Mouse (Mus musculus): ENCODE results near the gene Prss35. TPM values are rescaled to one million over a fixed set of nuclear protein-coding genes. Genes with fewer than 3 reads are reported as not detected.

Gene Prss35
- 100 to 1,000 TPM in 1 of 2 experiments, 10 to 100 TPM in 1; 97.7 to 108 TPM for total RNA-seq (2021)
- long read RNA-seq, experiment 1, transcript Prss35-201 (2 exons, 3,444 nt): major isoform, 85 of 99 reads
- long read RNA-seq, experiment 1, partial matches to known transcripts: 10 of 99 reads
- long read RNA-seq, experiment 1, other reads (novel, unspliced or antisense): 4 of 99 reads
- long read RNA-seq, experiment 2, transcript Prss35-201 (2 exons, 3,444 nt): major isoform, 133 of 148 reads
- long read RNA-seq, experiment 2, partial matches to known transcripts: 3 of 148 reads
- long read RNA-seq, experiment 2, other reads (novel, unspliced or antisense): 12 of 148 reads

DNA sequence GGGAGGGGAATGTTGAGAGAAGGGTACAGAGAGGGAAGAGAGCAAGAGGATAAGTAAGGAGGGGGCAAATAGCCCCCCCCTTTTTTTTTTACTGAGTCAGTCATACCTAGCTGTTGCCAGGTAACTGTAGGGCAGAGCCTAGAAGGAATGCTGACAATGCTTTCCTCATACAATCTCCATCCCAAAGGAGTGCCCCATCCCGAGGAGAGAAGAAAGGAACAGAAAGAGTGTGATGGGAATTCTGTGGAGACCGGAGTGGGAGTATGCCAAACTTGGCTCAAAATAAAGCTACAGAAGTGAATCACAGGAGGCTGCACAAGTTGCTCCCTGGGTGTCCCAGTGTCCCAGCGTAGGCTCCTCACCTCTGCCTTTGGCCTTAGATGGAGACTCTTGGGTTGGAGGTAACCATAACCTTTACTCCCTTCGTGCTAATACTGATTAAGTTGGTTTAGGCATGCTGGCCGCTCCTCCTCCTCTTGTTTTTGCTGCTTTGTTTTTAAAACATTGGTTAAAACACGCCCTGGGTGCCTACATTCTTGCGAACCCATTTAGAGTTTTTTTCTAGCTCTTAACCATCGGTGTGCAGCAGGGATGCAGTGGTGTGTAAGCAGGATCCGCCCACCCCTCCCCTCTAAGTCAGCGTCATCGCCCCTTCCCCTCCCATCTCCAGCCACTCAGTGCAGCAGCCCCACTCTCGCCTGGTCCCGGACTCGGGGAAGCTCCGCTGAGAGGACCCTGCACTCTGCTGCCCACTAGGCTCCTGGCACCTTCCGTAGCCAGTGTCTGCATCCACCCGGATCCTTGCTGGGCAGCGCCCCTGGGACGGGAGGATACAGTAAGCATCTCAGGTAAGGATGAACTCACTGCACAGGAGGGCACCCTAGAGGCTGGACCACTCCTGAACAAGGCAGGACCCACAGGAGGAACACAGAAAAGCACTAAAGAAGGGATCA lies at the start of gene Prss35:
Gene Prss35, plus strand, starts transcription at position 691 of the 953 bp plus-strand sequence.
- DNase-seq (ENCODE audit: low spot score in 2 of 2): peak; percentile 19 to 23

- no peak for DNase-seq (ENCODE audit: low spot score in 2 of 2)
Observed at GRCm38 (mm10) chr9:86693935-86694334, 49.5 kb upstream of the Prss35 start.

DNA sequence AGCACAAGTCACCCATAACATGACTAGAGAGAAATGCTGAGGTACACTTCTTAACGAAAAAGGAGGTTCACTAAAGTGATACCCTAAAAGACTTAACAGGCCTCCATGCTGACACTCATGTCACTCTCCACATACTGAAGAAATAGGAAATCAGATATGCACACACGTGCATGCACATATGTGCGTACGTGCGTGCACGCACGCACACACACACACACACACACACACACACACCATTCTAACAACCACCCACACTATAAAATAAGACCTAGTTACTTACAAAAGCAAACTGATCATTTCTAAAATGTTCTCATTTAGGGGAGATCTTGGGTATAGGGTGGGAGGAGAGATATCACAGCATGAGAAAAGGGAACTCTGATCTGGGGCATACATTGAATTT lies 48.8 kb upstream of the Prss35 start:
- no peak for DNase-seq (ENCODE audit: low spot score in 2 of 2)

- DNase-seq (ENCODE audit: low spot score in 2 of 2): no peak
Observed at GRCm38 (mm10) chr9:86695199-86695817, 48.1 kb upstream of the Prss35 start.

DNA sequence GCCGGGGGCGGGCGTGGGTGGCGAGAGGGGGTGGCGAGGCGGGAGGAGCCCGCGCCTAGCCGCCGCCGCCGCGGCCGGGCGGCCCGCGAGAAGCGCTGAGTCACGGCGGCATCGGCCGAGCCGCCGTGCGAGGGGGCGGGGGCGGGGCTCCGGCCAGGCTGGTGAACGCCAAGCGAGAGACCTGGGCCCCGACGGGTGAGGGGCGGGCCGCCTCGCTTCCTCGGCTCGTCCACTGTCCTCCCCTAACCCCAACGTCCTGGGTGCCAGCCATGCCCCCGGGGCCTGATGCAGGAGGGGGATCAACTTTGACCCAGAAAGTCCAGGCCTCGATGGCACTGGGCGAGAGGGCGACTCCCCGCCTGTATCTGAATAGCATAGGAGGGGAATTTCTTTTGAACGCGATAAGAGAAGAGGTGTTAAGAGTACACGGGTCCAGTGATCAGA lies 47.6 kb upstream of the Prss35 start, which contains the start of gene Me1:
Gene Me1, minus strand, starts transcription at position 136 of the 444 bp plus-strand sequence.
- peak; percentile 29 to 34 for DNase-seq (ENCODE audit: low spot score in 2 of 2)

GRCm38 (mm10) chr9:86701264-86701663 lies 42.2 kb upstream of the Prss35 start:
- DNase-seq (ENCODE audit: low spot score in 2 of 2): no peak

DNA sequence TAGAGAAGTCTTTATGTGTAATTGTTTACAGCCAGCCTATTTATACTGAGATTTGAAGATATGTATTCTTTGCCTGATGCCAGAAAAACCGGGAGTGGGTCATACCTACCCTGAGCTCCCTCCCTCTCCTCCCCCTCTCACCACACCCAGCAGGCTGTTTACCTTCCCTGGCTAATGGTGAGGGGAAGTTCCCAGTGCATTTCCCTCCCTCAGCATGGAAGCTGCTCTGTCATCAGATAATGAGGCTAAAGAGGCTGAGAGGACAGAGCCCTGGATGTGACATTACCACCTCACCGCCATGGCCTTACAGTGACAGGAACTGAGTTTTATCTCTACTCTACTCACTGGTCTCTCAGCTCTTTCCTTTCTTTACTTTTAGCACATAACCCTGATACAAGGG lies 41.6 kb upstream of the Prss35 start:
- DNase-seq (ENCODE audit: low spot score in 2 of 2): no peak

- no peak for DNase-seq (ENCODE audit: low spot score in 2 of 2)
Observed at GRCm38 (mm10) chr9:86707431-86707830, 36.0 kb upstream of the Prss35 start.

- no peak for DNase-seq (ENCODE audit: low spot score in 2 of 2)
Observed at GRCm38 (mm10) chr9:86708921-86709320, 34.5 kb upstream of the Prss35 start.

- no peak for DNase-seq (ENCODE audit: low spot score in 2 of 2)
Observed at GRCm38 (mm10) chr9:86710091-86710634, 33.3 kb upstream of the Prss35 start.

- DNase-seq (ENCODE audit: low spot score in 2 of 2): no peak
Observed at GRCm38 (mm10) chr9:86712648-86713047, 30.8 kb upstream of the Prss35 start.

- no peak for DNase-seq (ENCODE audit: low spot score in 2 of 2)
Observed at GRCm38 (mm10) chr9:86714089-86714488, 29.4 kb upstream of the Prss35 start.

- no peak for DNase-seq (ENCODE audit: low spot score in 2 of 2)
Observed at GRCm38 (mm10) chr9:86716540-86716939, 26.9 kb upstream of the Prss35 start.

DNA sequence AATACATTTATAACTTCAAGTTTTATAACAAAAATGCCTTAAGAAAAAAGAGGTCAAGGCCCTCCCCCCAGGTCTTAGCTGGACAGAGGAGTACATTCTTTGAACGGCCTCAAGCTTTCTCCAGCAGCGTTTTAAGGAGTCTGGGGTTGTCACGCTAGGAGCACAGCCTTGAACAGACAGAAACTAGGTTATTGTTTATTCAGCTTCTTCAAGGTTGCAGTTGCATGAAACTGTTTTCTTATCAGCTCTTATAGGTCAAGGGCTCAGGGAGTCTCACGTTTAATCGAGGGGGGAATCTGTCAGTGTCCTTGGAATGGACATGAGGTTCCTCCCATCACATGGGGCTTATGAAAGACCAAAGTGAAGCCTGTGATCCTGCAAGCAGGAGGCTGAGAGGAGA lies 26.3 kb upstream of the Prss35 start:
- DNase-seq (ENCODE audit: low spot score in 2 of 2): no peak

GRCm38 (mm10) chr9:86720227-86720626 lies 23.2 kb upstream of the Prss35 start:
- DNase-seq (ENCODE audit: low spot score in 2 of 2): no peak

DNA sequence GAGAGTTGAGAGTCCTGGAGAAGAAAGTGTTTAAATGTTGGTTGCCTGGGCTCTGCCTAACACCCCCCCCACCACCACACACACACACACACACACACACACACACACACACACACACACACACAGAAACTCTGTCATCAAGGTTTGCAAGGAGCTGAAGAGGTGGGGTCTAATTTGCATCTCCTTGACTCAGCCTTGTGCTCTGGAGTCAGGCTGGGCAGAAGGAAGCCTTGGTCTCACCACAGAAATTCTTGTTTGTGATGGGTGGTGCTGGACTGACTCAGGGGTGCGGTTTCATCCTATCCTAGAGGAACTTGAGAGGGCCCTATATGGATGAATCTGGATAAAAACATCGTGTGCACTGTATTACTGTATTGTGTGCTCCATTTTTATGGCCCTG lies 22.7 kb upstream of the Prss35 start:
- DNase-seq (ENCODE audit: low spot score in 2 of 2): no peak

- DNase-seq (ENCODE audit: low spot score in 2 of 2): no peak
Observed at GRCm38 (mm10) chr9:86725066-86725465, 18.4 kb upstream of the Prss35 start.

GRCm38 (mm10) chr9:86725604-86726380 lies 17.7 kb upstream of the Prss35 start:
- no peak for DNase-seq (ENCODE audit: low spot score in 2 of 2)

DNA sequence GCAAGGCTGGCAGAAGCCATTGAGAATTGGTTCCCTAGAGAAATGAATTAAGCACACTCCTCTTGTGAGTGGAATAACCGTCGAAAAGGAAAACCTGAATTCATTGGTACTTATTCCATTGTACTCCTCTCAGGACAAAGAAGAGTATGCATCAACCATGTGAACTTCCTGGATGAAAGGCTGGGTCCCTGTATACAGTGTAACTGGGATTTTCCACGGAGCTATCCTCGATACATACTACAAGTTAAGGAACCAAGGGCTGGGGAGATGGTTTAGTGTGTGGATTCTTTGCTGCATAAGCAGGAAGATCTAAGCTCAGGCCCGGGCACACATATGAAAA lies 17.1 kb upstream of the Prss35 start:
- DNase-seq (ENCODE audit: low spot score in 2 of 2): no peak

DNA sequence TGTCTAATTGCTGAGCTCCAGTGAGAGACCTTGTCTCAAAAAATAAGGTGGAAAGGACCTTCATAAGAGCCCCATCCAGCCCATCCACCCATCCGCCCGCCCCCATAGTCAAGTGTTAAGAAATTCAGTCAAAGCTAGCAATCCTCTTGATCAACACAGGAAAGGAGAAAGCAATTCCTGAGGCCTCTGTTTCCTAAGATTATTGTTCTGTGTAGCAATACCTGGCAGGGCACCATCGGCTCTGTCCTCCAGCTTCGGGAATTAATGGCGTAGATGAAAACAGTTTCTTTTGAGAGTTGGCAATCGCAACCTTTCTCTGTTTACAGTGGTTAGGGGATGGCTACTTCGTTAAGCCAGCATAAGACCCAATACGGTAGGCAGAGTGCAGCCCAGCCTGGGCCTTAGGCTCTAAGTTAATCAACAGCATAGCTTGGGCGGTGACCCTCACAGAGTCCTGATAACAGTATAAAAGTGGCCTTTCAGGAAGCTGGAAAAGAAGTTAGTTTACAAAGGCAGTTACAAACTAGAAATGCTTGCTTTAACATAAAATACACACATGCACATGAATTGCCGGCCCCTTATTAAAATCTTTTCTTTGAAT lies 15.1 kb upstream of the Prss35 start:
- DNase-seq (ENCODE audit: low spot score in 2 of 2): no peak
